Mouse (Mus musculus) embryo, embryonic 11.5 days (tissue): Measurements from ENCODE around the gene Vpreb3.

Experiments used
- DNase-seq: peaks from one replicate; pipeline ENCODE4 v3.0.0-alpha.2; 2012; ENCODE audit warnings: low read depth, low spot score

The Vpreb3 gene

GRCm38 (mm10) chr10:75942736-75943477 is at the start of gene Vpreb3:
Vpreb3 (plus strand) TSS chr10:75943057.
- DNase-seq = no peak

GRCm38 (mm10) chr10:75893089-75893750 is 49.6 kb upstream of the Vpreb3 start, which contains the start of gene Derl3:
Derl3 (plus strand) TSS chr10:75893413.
- peak; percentile 94 for DNase-seq

GRCm38 (mm10) chr10:75894601-75895000 is 48.3 kb upstream of the Vpreb3 start:
- no peak for DNase-seq

GRCm38 (mm10) chr10:75895730-75896129 is 47.1 kb upstream of the Vpreb3 start:
- DNase-seq = no peak

GRCm38 (mm10) chr10:75896208-75896607 is 46.6 kb upstream of the Vpreb3 start:
- no peak for DNase-seq

- peak; percentile 61 for DNase-seq
Measured at GRCm38 (mm10) chr10:75897373-75897772, 45.5 kb upstream of the Vpreb3 start.

GRCm38 (mm10) chr10:75898039-75898564 is 44.8 kb upstream of the Vpreb3 start:
- DNase-seq = no peak

GRCm38 (mm10) chr10:75898846-75899245 is 44.0 kb upstream of the Vpreb3 start:
- no peak for DNase-seq

- no peak for DNase-seq
Measured at GRCm38 (mm10) chr10:75904391-75904790, 38.5 kb upstream of the Vpreb3 start.

- no peak for DNase-seq
Measured at GRCm38 (mm10) chr10:75906882-75907281, 36.0 kb upstream of the Vpreb3 start.

GRCm38 (mm10) chr10:75910698-75911097 is 32.2 kb upstream of the Vpreb3 start:
- no peak for DNase-seq

- DNase-seq = no peak
Measured at GRCm38 (mm10) chr10:75913013-75913589, 29.8 kb upstream of the Vpreb3 start.

- DNase-seq = no peak
Measured at GRCm38 (mm10) chr10:75915557-75915956, 27.3 kb upstream of the Vpreb3 start.

- no peak for DNase-seq
Measured at GRCm38 (mm10) chr10:75916840-75917239, 26.0 kb upstream of the Vpreb3 start.

GRCm38 (mm10) chr10:75919026-75919425 is 23.8 kb upstream of the Vpreb3 start:
- DNase-seq = no peak

GRCm38 (mm10) chr10:75921026-75921725 is 21.7 kb upstream of the Vpreb3 start, which contains the start of gene Smarcb1:
Smarcb1 (minus strand) TSS chr10:75921617.
- peak; percentile 90 for DNase-seq

GRCm38 (mm10) chr10:75921726-75922560 is 20.9 kb upstream of the Vpreb3 start:
- DNase-seq = no peak

- no peak for DNase-seq
Measured at GRCm38 (mm10) chr10:75924324-75924723, 18.5 kb upstream of the Vpreb3 start.

GRCm38 (mm10) chr10:75926396-75926795 is 16.5 kb upstream of the Vpreb3 start:
- no peak for DNase-seq

- DNase-seq = no peak
Measured at GRCm38 (mm10) chr10:75930304-75930703, 12.6 kb upstream of the Vpreb3 start.

GRCm38 (mm10) chr10:75931311-75931710 is 11.5 kb upstream of the Vpreb3 start:
- DNase-seq = no peak
